Mouse (Mus musculus) spleen, adult 2 months (tissue): ENCODE measurements at regions not wholly inside any gene's neighbourhood (a gene's known extent, or its start where the extent isn't known, plus 50 kb on each side); places are given as distances from the start of the nearest gene placed in this dataset.

ENCODE experiments used
- CTCF ChIP-seq: fragments of 200-500 bp; IDR thresholded peaks from 2 replicates; pipeline ENCODE4 v1.5.1; 2011; ENCODE audit warnings: mild to moderate bottlenecking, inconsistent platforms; ENCODE audit not compliant: insufficient read depth, insufficient read length, insufficient replicate concordance; ENCODE audit errors: extremely low read depth
- POLR2A ChIP-seq: fragments of 200-500 bp; IDR thresholded peaks from 2 replicates; pipeline ENCODE4 v1.6.1; 2011; ENCODE audit warnings: low read depth, low read length, inconsistent platforms

DNA sequence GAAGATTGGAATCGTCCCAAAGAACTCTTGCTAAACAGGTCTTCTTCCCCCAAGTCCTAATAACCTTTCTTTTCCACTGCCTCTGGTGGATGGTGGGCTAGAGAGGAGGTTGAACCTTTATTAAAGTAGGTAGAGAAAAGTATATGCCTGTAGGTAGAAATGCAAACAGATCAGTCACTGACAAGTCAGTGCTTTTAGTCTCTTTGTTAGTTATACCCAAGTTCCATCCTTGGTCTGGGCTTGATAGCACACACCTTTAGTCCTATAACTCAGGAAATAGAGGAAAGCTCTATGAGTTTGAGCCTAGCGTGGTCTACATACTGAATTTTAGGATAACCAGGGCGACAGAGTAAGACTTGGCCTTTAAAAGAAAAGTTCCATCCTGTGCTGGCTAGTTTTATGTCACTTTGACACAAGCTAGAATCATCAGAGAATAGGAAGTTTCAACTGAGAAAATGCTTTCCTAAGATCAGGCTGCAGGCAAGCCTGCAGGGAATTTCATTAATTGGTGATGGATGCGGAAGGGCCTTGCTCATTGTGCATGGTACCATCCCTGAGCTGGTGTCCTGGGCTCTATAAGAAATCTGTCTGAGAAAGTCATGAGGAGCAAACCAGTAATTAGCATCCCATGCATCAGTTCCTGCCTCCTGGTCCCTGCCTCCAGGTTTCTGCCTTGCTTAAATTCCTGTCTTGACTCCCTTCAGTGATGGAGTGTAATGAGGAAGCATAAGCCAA lies 94.7 kb upstream of the Cpsf6 start:
- TF ChIP-seq CTCF (no peak), POLR2A (no peak)
